Mouse (Mus musculus) forebrain, embryonic 13.5 days (tissue): ENCODE measurements around the gene Ambra1. TPM values are rescaled to one million over a fixed set of nuclear protein-coding genes. Genes with fewer than 3 reads are reported as not detected.

Experiments used
- ATAC-seq: fragments of 200-750 bp; cut with Nextera tagmentation; 2 replicates; pipeline ENCODE4 v1.8.0; 2017
- H3K27ac ChIP-seq: fragments of 300-500 bp; sonication (generic); 2 replicates; pipeline ENCODE4 v1.5.1; 2015; ENCODE audit warnings: inconsistent platforms, mild to moderate bottlenecking, moderate library complexity
- H3K27me3 ChIP-seq: fragments of 300-500 bp; sonication (generic); 2 replicates; pipeline ENCODE4 v1.6.1; 2015; ENCODE audit warnings: mild to moderate bottlenecking, inconsistent platforms
- H3K36me3 ChIP-seq: fragments of 300-500 bp; sonication (generic); 2 replicates; pipeline ENCODE4 v1.6.1; 2015; ENCODE audit warnings: mild to moderate bottlenecking, inconsistent platforms; ENCODE audit not compliant: poor library complexity, severe bottlenecking
- H3K4me1 ChIP-seq: fragments of 300-500 bp; sonication (generic); 2 replicates; pipeline ENCODE4 v1.6.1; 2015; ENCODE audit warnings: inconsistent platforms
- H3K4me2 ChIP-seq: fragments of 300-500 bp; sonication (generic); 2 replicates; pipeline ENCODE4 v1.6.1; 2015; ENCODE audit warnings: inconsistent platforms, mild to moderate bottlenecking, moderate library complexity
- H3K4me3 ChIP-seq: fragments of 300-500 bp; sonication (generic); 2 replicates; pipeline ENCODE4 v1.5.1; 2015; ENCODE audit warnings: mild to moderate bottlenecking, inconsistent platforms
- H3K9ac ChIP-seq: fragments of 300-500 bp; sonication (generic); 2 replicates; pipeline ENCODE4 v1.6.1; 2015; ENCODE audit warnings: mild to moderate bottlenecking, inconsistent platforms
- H3K9me3 ChIP-seq: fragments of 300-500 bp; sonication (generic); replicated peaks from 2 replicates; pipeline ENCODE4 v1.6.1; 2016; ENCODE audit warnings: inconsistent platforms
- WGBS: fragments of 180-500 bp; shearing (Covaris S2); methylation state at CpG from one replicate; pipeline ENCODE4 v1.1.7; 2015; 5-methylcytosine and 5-hydroxymethylcytosine counted together
- polyA plus RNA-seq: library from polyadenylated mRNA; unstranded; fragments of >200 nt; fragmentation: Nextera tagmentation; extraction: Ambion mirVana; gene quantifications from 2 replicates; pipeline ENCODE4 v1.2.1, GENCODE M21; 2015

Ambra1 gene
- polyA plus RNA-seq, 1 experiment from 2014 or later = 16.2 TPM

DNA sequence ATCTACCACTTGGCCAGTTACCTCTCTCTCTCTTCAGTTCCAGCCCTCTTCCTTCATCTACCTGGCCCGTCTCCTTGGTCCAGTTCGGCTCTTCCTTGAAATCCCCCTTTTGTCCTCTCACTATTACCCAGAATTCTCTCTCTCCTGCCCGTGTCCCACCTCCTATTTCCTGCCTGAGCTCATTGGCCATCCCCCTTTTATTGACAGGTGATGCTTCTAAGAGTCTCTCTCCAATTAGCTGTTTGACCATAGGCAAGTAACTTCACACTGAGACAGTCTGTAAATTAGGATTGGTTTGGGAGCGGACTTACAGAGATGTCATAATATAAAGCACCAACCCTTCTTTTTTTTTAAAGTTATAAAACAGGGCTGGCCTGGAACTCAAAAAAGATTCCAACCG lies 14.8 kb downstream of the Ambra1 start:
- no peak overlapping the region for H3K4me3 ChIP-seq
- no peak overlapping the region for H3K27ac ChIP-seq
- no peak overlapping the region for H3K9ac ChIP-seq
- H3K4me1 ChIP-seq = no peaks in the 10 kb centered on the region
- H3K36me3 ChIP-seq = peaks cover 5% of the 10 kb centered on the region; the same call in 1 of the 2 replicates
- no peak overlapping the region for H3K4me2 ChIP-seq
- no peaks in the 10 kb centered on the region for H3K27me3 ChIP-seq
- ATAC-seq = no peak
- 91% methylated on average over 5 of the region's 5 CpGs for WGBS
- no peaks in the 10 kb centered on the region for H3K9me3 ChIP-seq

GRCm38 (mm10) chr2:91749811-91750261 lies 19.9 kb downstream of the Ambra1 start:
- no peak for ATAC-seq
- H3K36me3 ChIP-seq = no peaks in the 10 kb centered on the region

DNA sequence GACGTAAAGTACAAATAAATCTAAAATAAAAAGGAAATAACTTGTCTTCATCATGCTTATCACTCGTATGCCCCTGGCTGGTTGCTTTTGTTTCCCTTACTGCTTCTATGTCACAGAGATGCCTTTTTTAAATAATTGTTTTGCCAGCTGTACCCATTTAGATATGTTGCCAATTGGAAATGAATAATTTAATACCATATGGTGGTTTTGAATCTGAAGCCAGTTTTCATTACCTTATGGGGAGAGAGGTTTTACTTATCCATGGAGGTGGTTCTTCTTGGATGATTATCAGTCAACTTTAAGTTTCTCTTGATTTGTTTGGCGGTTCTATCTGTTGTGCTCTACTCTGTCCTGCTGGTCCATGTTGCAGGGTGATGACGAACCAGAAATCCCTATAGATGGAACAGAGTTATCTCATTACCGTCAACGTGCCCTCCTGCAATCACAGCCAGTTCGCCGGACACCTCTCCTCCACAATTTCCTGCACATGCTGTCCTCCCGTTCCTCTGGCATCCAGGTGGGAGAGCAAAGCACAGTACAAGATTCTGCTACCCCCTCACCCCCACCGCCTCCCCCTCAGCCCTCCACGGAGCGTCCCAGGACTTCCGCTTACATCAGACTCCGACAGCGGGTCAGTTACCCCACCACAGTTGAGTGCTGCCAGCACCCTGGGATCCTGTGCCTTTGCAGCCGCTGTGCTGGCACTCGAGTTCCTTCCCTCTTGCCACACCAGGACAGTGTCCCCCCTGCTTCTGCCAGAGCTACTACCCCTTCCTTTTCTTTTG lies 42.2 kb downstream of the Ambra1 start:
- no peaks in the 10 kb centered on the region for H3K27me3 ChIP-seq
- WGBS = 93% methylated on average over 17 of the region's 17 CpGs
- no peak overlapping the region for H3K4me3 ChIP-seq
- H3K9me3 ChIP-seq = no peaks in the 10 kb centered on the region
- H3K4me2 ChIP-seq = no peak overlapping the region
- H3K36me3 ChIP-seq = peaks cover 50% of the 10 kb centered on the region
- no peak overlapping the region for H3K9ac ChIP-seq
- H3K27ac ChIP-seq = no peak overlapping the region
- H3K4me1 ChIP-seq = no peaks in the 10 kb centered on the region
- no peak for ATAC-seq

More at GRCm38 (mm10) chr2:91749811-91750261, 19.9 kb downstream of the Ambra1 start:
- Histone ChIP-seq H3K4me2 (no peak overlapping the region), H3K27me3 (no peaks in the 10 kb centered on the region), H3K9me3 (no peaks in the 10 kb centered on the region), H3K4me1 (no peaks in the 10 kb centered on the region), H3K27ac (no peak overlapping the region), H3K4me3 (no peak overlapping the region), H3K9ac (no peak overlapping the region)
- 75% methylated on average over 2 of the region's 2 CpGs for WGBS

DNA sequence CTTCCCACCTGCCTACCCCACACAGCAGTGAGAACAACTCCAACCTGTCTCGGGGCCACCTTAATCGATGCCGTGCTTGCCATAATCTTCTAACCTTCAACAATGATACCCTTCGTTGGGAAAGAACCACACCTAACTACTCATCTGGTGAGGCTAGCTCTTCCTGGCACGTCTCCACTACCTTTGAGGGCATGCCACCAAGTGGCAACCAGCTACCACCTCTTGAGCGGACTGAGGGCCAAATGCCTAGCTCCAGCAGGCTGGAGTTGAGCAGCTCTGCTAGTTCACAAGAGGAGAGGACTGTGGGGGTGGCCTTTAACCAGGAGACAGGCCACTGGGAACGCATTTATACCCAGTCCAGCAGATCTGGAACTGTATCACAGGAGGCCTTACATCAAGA lies 43.4 kb downstream of the Ambra1 start:
- no peak overlapping the region for H3K4me2 ChIP-seq
- H3K27me3 ChIP-seq = no peaks in the 10 kb centered on the region
- H3K27ac ChIP-seq = no peak overlapping the region
- no peak overlapping the region for H3K4me3 ChIP-seq
- no peak for ATAC-seq
- H3K36me3 ChIP-seq = peaks cover 49% of the 10 kb centered on the region
- 96% methylated on average over 7 of the region's 7 CpGs for WGBS
- no peaks in the 10 kb centered on the region for H3K4me1 ChIP-seq
- H3K9me3 ChIP-seq = no peaks in the 10 kb centered on the region
- no peak overlapping the region for H3K9ac ChIP-seq

DNA sequence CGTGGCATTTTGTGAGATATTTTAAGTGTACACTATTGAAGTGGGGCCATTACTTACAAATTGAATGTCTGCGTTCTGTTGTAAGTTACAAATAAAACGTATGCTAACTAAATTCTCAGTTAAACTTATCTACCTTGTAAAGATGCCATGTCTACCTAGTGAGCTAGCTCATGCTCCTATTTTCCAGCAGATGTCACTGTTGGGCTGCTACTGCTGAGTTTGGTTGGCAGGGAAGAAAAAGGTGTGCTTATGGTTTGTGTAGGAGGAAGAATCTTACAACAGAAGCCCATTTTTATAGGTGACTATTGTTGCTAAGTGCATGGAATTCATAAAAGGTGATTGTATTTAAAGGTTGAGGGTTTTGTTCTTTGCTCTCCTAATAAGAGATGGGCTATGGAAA lies 49.2 kb downstream of the Ambra1 start:
- H3K4me2 ChIP-seq = no peak overlapping the region
- H3K9me3 ChIP-seq = no peaks in the 10 kb centered on the region
- H3K4me1 ChIP-seq = peaks cover 10% of the 10 kb centered on the region
- ATAC-seq = no peak
- WGBS = 68% methylated on average over 3 of the region's 3 CpGs
- H3K36me3 ChIP-seq = no peaks in the 10 kb centered on the region
- H3K27me3 ChIP-seq = no peaks in the 10 kb centered on the region
- no peak overlapping the region for H3K4me3 ChIP-seq
- no peak overlapping the region for H3K9ac ChIP-seq
- no peak overlapping the region for H3K27ac ChIP-seq

DNA sequence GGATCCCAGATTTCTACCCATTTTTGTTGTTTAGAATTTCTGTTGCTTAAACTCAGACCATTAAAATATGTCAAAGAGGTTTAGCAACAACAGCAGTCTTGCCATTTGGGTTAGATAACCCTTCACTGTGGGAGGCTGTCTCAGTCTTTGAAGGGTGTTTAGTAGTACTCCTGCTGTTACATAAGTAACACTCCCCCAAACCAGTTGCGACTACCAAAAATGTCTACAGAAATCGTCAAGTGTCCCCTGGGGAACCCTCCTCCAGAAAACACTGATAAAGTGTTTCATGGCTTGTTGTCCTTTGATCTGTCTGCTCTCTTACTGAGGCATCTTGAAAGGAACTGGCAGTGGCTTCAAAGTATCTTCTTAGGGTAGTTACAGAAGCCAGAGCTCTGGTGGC lies 61.7 kb downstream of the Ambra1 start:
- WGBS = 63% methylated on average over 2 of the region's 2 CpGs

DNA sequence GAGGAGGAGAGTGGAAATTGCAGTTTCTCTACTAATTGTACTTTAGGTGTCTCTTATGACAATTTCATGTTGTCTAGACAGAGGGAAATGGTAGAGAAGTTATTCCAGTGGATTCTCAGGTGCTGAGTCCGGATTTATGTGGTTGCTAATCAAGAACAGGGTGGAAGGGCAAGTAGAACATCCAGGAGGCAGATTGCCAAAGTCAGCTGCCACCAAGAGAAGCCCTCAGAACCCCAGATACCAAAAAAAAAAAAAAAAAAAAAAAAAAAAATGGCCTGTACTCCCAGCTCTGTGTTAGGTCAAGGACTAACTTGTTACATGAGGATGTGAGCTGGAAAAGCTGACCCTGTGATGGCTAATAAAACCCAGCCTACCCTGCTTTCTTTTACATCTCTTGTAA lies 62.4 kb downstream of the Ambra1 start:
- Histone ChIP-seq H3K27me3 (no peaks in the 10 kb centered on the region), H3K27ac (no peak overlapping the region), H3K4me1 (no peaks in the 10 kb centered on the region; the same call in 1 of the 2 replicates), H3K36me3 (no peaks in the 10 kb centered on the region), H3K4me3 (no peak overlapping the region), H3K4me2 (no peak overlapping the region), H3K9ac (no peak overlapping the region), H3K9me3 (no peaks in the 10 kb centered on the region)
- WGBS = 89% methylated on average over 1 of the region's 1 CpGs
- no peak for ATAC-seq

More for the DNA sequence above, 61.7 kb downstream of the Ambra1 start:
- no peak overlapping the region for H3K4me3 ChIP-seq
- no peak overlapping the region for H3K27ac ChIP-seq
- no peak for ATAC-seq
- no peak overlapping the region for H3K4me2 ChIP-seq
- H3K36me3 ChIP-seq = no peaks in the 10 kb centered on the region
- H3K9ac ChIP-seq = no peak overlapping the region
- no peaks in the 10 kb centered on the region; the same call in 1 of the 2 replicates for H3K4me1 ChIP-seq
- no peaks in the 10 kb centered on the region for H3K9me3 ChIP-seq
- H3K27me3 ChIP-seq = no peaks in the 10 kb centered on the region

DNA sequence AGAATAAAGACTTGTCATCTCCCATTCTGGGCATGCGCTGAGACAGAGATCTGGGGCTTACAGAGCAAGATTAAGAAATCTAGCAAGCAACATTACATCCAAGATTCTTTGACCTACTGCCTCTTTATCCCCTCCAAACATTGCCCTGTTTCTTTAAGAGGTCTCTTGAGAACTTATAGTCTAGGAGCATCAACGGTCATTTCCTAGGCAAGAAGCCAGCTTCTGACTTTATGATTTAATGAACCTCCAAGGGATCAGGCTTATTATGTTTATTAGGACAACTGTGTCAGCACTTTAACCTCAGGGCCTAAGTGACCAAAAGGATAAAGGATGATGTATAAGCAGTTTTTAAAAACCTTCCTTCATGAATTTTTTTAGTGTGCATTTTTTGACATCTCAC lies 64.5 kb downstream of the Ambra1 start:
- no peaks in the 10 kb centered on the region; the same call in 1 of the 2 replicates for H3K4me1 ChIP-seq
- H3K36me3 ChIP-seq = no peaks in the 10 kb centered on the region
- no peak overlapping the region for H3K9ac ChIP-seq
- H3K27me3 ChIP-seq = no peaks in the 10 kb centered on the region
- no peak overlapping the region for H3K4me2 ChIP-seq
- WGBS = 82% methylated on average over 2 of the region's 2 CpGs
- ATAC-seq = no peak
- H3K4me3 ChIP-seq = no peak overlapping the region
- H3K27ac ChIP-seq = no peak overlapping the region
- H3K9me3 ChIP-seq = no peaks in the 10 kb centered on the region

- Histone ChIP-seq H3K9me3 (no peaks in the 10 kb centered on the region), H3K27ac (no peak overlapping the region), H3K9ac (no peak overlapping the region), H3K36me3 (no peaks in the 10 kb centered on the region), H3K4me2 (no peak overlapping the region), H3K4me3 (no peak overlapping the region), H3K27me3 (no peaks in the 10 kb centered on the region), H3K4me1 (no peaks in the 10 kb centered on the region; the same call in 1 of the 2 replicates)
- ATAC-seq = no peak
- WGBS = 95% methylated on average over 3 of the region's 3 CpGs
These were observed 65.2 kb downstream of the Ambra1 start for GRCm38 (mm10) chr2:91795091-91795490.

- no peaks in the 10 kb centered on the region for H3K4me1 ChIP-seq
- WGBS = 92% methylated on average over 6 of the region's 6 CpGs
- H3K36me3 ChIP-seq = peaks cover 17% of the 10 kb centered on the region
- H3K4me3 ChIP-seq = no peak overlapping the region
- H3K4me2 ChIP-seq = no peak overlapping the region
- H3K9me3 ChIP-seq = no peaks in the 10 kb centered on the region
- no peak overlapping the region for H3K27ac ChIP-seq
- no peaks in the 10 kb centered on the region for H3K27me3 ChIP-seq
- H3K9ac ChIP-seq = no peak overlapping the region
- no peak for ATAC-seq
These were observed 81.5 kb downstream of the Ambra1 start for GRCm38 (mm10) chr2:91811433-91811832.

- no peaks in the 10 kb centered on the region for H3K9me3 ChIP-seq
- no peak overlapping the region for H3K4me2 ChIP-seq
- H3K4me3 ChIP-seq = no peak overlapping the region
- ATAC-seq = no peak
- no peaks in the 10 kb centered on the region for H3K4me1 ChIP-seq
- H3K27me3 ChIP-seq = no peaks in the 10 kb centered on the region
- no peak overlapping the region for H3K27ac ChIP-seq
- peaks cover 5% of the 10 kb centered on the region for H3K36me3 ChIP-seq
- H3K9ac ChIP-seq = no peak overlapping the region
These were observed 86.8 kb downstream of the Ambra1 start for GRCm38 (mm10) chr2:91816741-91817140.

GRCm38 (mm10) chr2:91832227-91832626 lies 102.3 kb downstream of the Ambra1 start:
- Histone ChIP-seq H3K4me3 (no peak overlapping the region), H3K27ac (no peak overlapping the region), H3K27me3 (no peaks in the 10 kb centered on the region), H3K9me3 (no peaks in the 10 kb centered on the region), H3K36me3 (no peaks in the 10 kb centered on the region), H3K9ac (no peak overlapping the region), H3K4me1 (no peaks in the 10 kb centered on the region), H3K4me2 (no peak overlapping the region)
- no peak for ATAC-seq

GRCm38 (mm10) chr2:91834272-91834671 lies 104.3 kb downstream of the Ambra1 start:
- H3K4me1 ChIP-seq = no peaks in the 10 kb centered on the region
- no peaks in the 10 kb centered on the region for H3K9me3 ChIP-seq
- H3K36me3 ChIP-seq = no peaks in the 10 kb centered on the region
- H3K9ac ChIP-seq = no peak overlapping the region
- WGBS = 88% methylated on average over 1 of the region's 1 CpGs
- no peak overlapping the region for H3K4me2 ChIP-seq
- H3K27ac ChIP-seq = no peak overlapping the region
- no peak for ATAC-seq
- no peaks in the 10 kb centered on the region for H3K27me3 ChIP-seq
- H3K4me3 ChIP-seq = no peak overlapping the region
